Mouse (Mus musculus) ovary, postnatal 14 days (tissue): ENCODE results near the gene Lmf1.

Experiments
- DNase-seq: peaks from one replicate; pipeline ENCODE4 v3.0.0; 2022; ENCODE audit warnings: low spot score

Gene Lmf1

DNA sequence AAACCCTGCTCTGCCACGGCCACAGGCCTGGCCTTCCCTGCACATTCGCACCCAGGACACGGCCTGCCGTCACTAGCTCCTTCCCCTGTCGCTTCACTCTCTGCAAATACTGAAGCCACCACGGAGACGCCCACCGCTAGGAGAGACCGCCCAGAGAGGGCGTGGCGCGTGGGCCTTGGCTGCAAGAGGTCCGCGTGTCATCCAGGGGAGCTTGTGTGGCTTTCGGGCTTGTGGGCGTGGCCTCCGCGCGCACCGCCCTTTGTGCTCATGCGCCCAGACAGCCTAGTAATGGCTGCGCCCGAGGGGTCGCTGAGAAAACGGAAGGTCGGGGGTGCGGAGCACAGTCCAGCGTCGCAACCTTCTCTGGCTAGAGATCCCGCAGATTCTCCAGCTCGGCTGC is at the start of gene Lmf1:
Gene Lmf1, plus strand, starts transcription at position 166 of the 400 bp plus-strand sequence.
- peak; percentile 87 for DNase-seq

- no peak for DNase-seq
These were observed 48.4 kb upstream of the Lmf1 start for GRCm38 (mm10) chr17:25530357-25531022.

- peak; percentile 18 for DNase-seq
These were observed 39.7 kb upstream of the Lmf1 start for GRCm38 (mm10) chr17:25538945-25539875.

GRCm38 (mm10) chr17:25540731-25541130 is 38.2 kb upstream of the Lmf1 start:
- no peak for DNase-seq

GRCm38 (mm10) chr17:25541768-25542167 is 37.1 kb upstream of the Lmf1 start:
- DNase-seq, result no peak

- DNase-seq, result no peak
These were observed 31.9 kb upstream of the Lmf1 start for GRCm38 (mm10) chr17:25547026-25547425.

- DNase-seq, result no peak
These were observed 28.9 kb upstream of the Lmf1 start for GRCm38 (mm10) chr17:25550020-25550419.

DNA sequence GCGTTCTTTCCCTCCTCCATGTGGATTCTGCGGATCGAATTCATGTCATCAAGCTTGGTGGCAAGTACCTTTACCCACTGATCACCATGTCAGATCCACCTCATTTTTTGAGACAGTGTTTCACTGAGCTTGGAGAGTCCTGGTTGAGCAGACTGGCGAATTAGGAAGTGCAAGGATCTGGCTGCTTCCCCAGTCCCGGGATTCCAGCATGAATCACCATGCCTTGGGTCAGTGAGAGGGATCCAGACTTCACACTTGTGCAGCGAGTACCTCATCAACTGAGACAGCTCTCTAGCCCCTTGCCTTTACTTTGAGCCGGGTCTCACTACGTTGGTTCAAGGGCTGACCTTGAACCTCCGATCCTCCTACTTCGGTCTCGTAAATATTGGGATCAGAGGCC is 27.6 kb upstream of the Lmf1 start:
- no peak for DNase-seq

DNA sequence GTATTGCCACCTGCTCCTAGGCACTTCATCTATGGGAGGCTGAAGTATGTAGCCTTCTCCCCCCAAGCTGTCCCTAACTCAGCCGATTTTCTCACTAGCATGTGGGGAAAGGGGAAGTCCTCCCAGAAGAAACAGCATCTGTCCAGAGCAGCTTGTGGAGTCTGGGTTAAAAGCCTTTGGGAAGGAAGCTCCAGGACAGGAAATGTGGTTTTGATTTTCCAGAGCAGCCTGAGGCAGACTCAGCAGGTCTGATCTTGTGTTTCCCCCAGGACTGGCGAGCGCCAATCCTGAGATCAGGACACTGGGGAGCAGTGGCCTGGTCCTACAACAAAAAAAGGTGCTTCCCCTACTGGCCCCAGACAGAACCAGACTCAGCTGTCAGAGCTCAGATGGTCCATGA is 23.7 kb upstream of the Lmf1 start:
- DNase-seq, result no peak

GRCm38 (mm10) chr17:25555666-25556629 is 22.9 kb upstream of the Lmf1 start:
- DNase-seq, result no peak

DNA sequence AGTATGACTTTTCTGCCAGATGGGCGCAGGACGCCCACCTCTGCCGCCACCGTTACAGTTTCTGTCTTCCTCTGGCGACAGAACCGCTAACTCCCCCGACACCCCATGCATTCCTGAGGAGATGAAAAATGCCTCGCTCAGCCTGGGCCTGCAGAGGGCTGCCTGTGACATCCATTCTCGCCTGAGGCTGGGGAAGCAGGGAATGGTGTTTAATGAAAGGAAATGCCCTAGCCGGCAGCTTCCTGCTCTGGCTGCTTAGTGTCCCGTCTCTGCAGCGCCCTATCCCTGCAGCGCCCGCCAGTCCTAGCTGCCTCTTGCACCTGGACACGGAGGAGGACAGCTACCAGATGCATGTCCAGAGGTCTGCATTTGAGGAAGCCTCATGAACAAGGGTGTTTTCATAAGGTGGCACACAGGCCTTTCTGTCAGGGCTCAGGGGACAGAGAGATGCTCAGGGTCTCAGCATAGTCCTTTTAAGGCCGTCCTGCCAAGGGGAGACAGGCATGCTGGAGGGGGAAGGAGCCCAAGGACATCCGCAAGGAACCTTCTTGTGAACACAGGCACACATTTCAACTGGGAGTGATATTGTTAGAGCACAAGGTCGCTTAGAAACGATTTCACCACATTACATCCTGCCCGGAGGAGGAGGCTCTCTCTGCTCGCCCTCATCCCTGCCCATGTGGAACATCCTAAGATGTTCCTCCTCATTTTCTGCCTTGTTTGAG is 22.1 kb upstream of the Lmf1 start:
- DNase-seq, result no peak

- no peak for DNase-seq
These were observed 19.3 kb upstream of the Lmf1 start for GRCm38 (mm10) chr17:25559634-25560033.

DNA sequence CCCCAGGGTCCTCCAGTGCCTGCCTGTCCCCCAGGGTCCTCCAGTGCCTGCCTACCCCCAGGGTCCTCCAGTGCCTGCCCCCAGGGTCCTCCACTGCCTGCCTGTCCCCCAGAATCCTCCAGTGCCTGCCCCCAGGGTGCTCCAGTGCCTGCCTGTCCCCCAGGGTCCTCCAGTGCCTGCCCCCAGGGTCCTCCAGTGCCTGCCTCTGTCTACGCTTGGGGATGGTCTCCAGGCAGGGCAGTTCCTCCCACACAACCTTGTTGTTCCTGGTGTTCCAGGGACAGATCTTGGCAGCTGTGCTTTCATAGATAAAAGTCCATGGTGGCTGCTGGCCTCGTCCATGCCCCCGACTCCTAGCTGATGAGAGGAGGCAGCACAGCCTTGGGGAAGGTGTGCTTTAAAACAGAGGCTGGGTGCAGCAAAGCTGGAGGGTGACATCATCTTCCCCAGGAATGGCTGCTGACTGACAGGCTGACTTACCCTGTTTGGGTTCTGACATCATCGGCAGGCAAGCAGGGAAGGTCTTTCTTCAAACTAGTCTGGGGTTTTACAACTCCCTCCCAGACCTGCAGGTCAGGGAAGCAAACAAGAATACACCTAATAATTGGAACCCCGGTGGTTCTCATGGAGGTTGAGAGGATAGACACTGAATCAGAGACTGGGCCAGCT is 18.2 kb upstream of the Lmf1 start:
- no peak for DNase-seq

- DNase-seq, result no peak
These were observed 17.5 kb upstream of the Lmf1 start for GRCm38 (mm10) chr17:25561223-25562028.

GRCm38 (mm10) chr17:25564481-25564880 is 14.4 kb upstream of the Lmf1 start:
- DNase-seq, result no peak

DNA sequence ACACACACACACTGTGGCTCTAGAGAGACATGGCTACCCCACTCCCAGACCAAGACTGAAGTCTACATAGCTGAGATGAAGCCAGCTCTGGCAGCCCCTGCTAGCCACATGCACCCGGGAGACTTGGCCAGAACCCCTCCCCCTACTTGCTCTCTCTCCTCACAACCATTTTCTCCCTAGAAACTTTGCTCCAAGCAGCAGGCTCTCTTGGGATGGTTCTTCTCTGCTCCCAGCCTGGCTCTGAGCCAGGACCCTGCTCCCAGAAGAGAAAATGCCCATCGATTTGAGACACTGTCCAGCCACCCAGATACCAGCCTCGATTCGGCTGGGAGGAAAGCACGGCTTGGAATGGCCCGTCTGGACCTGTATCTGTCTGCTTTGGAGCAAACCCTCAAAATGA is 13.6 kb upstream of the Lmf1 start:
- DNase-seq, result no peak

DNA sequence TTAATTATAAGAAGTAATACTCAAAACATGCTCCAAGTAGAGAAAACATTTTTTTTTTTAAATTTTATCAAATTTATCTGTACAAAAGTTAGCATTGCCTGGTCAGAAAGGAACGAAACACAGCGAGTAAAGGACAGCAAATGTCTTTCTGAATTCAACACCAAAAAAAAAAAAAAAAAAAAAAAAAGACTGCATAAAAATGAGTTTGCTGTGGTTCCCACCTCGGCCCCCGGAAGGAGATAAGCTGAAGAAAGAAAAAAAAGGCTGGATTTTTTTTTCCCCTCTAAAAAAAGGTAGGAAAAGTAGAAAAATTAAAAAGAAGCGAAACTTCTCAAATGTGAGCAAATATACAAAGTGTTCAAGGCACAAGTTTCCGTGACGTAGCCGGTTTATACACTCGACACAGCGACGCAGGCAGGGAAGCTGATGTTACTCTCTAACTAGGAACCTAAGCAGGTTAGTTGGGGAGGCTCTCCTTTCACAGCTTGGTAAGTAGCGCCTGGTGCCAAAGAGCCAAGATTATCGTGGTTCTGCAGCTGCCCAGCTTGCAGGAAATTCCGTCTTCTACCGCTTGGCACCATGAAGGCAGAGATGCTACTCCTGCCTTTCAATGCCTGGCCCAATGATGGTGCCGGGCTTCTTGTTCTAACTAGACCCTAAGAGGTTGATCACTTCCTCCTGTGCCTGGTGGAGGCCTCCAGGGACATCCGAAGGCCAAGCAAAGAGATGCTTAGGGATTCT is 12.9 kb upstream of the Lmf1 start:
- DNase-seq, result no peak

GRCm38 (mm10) chr17:25567261-25567660 is 11.6 kb upstream of the Lmf1 start:
- no peak for DNase-seq

DNA sequence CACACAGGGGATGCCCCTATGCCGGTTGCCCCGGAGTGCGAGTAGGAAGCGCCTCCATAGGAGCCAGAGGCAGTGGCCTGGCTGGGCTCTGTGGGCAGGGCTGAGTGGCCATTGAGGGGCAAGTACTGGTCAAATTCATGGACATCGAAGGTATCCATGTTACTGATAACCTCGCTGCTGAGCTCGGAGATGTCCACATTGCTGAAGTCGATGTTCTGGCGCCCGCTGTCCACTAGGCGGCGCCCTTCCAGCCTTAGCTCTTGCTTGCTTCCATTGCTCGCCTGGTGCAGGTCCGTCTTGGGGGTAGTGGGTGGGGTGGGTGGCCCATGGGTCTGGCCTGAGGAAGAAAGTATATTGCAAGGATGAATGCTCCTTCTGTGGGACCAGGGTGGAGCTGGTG is 11.1 kb upstream of the Lmf1 start:
- DNase-seq, result peak; percentile 44
